In genomic region chr5:93112290-93112689, GRCm38 (mm10) we compare ENCODE assay signal across 18 mouse cellular contexts.
"Had no signal": no experiment of that assay in that cellular context is flagged by ENCODE, and none has a peak within 500 bp of the region (broad histone marks: within the 10 kb centered on the region; RNA-seq: fewer than 3 reads in every experiment).

No protein-coding gene starts in this region.

- H3K4me2 ChIP-seq: lung, embryonic 15.5 days; midbrain, embryonic 12.5 days; neural tube, embryonic 12.5 days; stomach, embryonic 15.5 days had no signal

- H3K4me3 ChIP-seq: lung, embryonic 15.5 days; midbrain, embryonic 10.5 days; midbrain, embryonic 12.5 days; neural tube, embryonic 12.5 days; stomach, embryonic 15.5 days had no signal

- DNase-seq: liver, postnatal 0 days; lung, adult 2 months; lung, postnatal 14 days; lung, postnatal 36 days; midbrain, embryonic 14.5 days; right cerebral cortex, postnatal 14 days; thymus, adult 2 months; thymus, postnatal 25 days; thymus, postnatal 4 days had no signal

- H3K36me3 ChIP-seq: lung, embryonic 15.5 days; stomach, embryonic 15.5 days had no signal

- H3K4me1 ChIP-seq: midbrain, embryonic 10.5 days had no signal

- ATAC-seq: liver, postnatal 0 days; lung, postnatal 0 days; midbrain, embryonic 16.5 days had no signal

- H3K27me3 ChIP-seq: lung, embryonic 15.5 days; midbrain, embryonic 12.5 days; neural tube, embryonic 12.5 days; stomach, embryonic 15.5 days had no signal

- H3K9me3 ChIP-seq: lung, embryonic 15.5 days; midbrain, embryonic 10.5 days; midbrain, embryonic 12.5 days; neural tube, embryonic 12.5 days; stomach, embryonic 15.5 days had no signal

- H3K27ac ChIP-seq: lung, embryonic 15.5 days; macrophage; midbrain, embryonic 10.5 days; midbrain, embryonic 12.5 days; neural tube, embryonic 12.5 days; stomach, embryonic 15.5 days; stomach, postnatal 0 days had no signal

- H3K9ac ChIP-seq: liver, postnatal 0 days; lung, embryonic 15.5 days; midbrain, embryonic 12.5 days; neural tube, embryonic 12.5 days; stomach, embryonic 15.5 days had no signal
